Mouse (Mus musculus) ovary, adult 18-20 months (tissue): Measurements from ENCODE around the gene Gm7682.
"Not testable (repeated sequence)": the region's sequence is repeated elsewhere in the genome, so short reads cannot be mapped to it uniquely, and the experiment has no call there.

ENCODE experiments used
- DNase-seq: peaks from one replicate; pipeline ENCODE4 v3.0.0; 2022; ENCODE audit warnings: low spot score, mixed read lengths

The Gm7682 gene

GRCm38 (mm10) chr5:94445484-94445883, at the start of gene Gm7682:
Gene Gm7682 (plus strand): TSS chr5:94445784.
- not testable (repeated sequence) for DNase-seq
